Mouse (Mus musculus): ENCODE measurements around the gene Apol10a. TPM values are rescaled to one million over a fixed set of nuclear protein-coding genes. Genes with fewer than 3 reads are reported as not detected.
"Not testable (repeated sequence)": the region's sequence is repeated elsewhere in the genome, so short reads cannot be mapped to it uniquely, and the experiment has no call there.

Apol10a gene
- total RNA-seq (2022): not detected

DNA sequence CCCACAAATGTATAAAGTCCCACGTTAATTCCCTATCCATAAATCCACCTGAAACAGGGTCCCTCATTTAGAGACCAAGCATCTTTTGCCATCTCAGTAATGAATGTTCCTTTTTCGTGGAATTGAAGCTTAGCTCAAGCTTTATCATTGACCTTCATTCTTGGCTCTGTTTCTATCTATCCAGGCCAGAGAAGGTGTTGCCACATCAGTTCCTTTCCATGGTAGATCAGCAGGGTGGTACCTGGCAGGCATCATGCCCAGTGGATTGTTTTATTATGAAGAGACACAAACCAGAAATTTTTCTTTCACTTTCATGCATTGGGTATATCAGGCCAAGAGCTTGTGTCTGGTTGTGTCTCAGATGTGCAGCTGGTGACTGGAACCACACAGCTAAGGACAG, at the start of gene Apol10a:
TSS of gene Apol10a (plus strand) at position 355 of the 400 bp plus-strand sequence.
- DNase-seq (ENCODE audit: low spot score in 2 of 2): not testable (repeated sequence)

DNA sequence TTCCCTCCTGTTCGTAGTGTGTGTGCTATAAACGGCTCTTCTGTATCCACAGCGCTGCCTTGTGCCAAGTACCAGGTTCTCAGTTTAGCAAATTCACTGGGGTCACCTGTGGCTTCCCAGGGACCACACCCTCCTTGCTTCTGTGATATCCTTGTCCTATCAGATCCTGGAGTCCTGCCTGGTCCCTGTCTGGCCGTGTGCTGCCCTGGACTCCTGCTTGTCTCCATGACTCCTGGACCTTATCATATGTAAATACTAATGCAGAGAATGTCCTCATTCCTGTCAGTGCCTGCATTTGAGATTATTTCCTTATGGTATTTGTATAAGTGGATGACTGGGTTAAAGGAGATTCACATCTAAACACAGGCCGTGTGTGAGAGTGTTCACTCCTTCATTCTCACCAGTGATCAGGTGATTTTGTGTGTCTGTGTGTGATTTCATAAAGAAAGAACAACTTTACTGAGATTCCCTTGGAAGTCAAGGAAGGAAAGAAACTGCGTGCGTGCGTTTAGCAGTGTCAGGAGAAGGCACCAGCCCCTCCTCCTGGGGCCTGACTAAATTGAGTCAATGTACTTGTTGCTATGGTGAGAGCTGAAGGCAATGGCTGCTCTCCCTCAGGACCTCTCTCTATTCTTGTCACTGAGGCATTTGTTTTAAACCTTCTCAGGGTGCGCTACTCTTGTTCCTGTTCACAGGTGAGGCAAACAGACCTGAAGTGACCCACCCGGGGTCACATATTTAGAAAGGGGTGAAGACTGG, 48.0 kb upstream of the Apol10a start:
- not testable (repeated sequence) for DNase-seq (ENCODE audit: low spot score in 2 of 2)

DNA sequence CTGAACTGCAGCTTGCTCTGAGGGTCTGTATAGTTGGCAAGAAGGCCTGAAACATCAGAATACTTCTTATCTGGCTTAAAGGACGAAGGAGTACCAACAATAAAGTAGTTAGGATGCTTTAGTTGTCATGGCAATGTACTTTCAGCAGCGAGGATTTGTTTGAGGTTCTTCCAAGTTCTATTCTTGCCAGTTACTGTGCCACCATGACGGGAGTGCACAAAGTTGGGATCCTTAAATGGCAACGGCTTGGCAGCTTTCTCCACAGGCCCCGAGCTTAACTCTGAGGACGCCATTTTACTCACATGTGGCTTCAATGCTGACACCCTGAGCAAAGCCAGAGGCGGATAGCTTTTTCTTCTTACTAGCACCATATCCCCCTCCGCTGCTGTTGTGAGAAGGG, 32.1 kb upstream of the Apol10a start:
- DNase-seq (ENCODE audit: low spot score in 2 of 2): peak in 1 of 2 experiments; percentile 51

DNA sequence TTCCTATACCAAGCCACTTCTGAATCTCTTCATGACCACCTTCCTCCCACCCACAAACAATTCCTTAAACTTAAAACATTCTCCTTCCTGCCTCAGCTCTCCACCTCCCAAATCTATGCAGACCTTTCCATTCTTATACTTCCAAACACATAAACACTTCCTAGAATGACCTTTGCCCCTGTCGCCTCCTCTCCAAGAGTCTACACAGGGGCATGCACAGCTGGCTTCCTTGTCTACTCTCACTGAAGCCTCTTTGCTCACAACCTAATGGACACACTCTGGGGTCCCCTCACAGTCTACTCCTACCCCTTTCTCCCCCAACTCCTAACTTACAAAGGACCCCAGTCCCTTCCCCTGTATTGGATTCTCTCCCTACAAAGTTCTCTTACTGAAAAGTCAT, 31.2 kb upstream of the Apol10a start:
- DNase-seq (ENCODE audit: low spot score in 2 of 2): not testable (repeated sequence)

DNA sequence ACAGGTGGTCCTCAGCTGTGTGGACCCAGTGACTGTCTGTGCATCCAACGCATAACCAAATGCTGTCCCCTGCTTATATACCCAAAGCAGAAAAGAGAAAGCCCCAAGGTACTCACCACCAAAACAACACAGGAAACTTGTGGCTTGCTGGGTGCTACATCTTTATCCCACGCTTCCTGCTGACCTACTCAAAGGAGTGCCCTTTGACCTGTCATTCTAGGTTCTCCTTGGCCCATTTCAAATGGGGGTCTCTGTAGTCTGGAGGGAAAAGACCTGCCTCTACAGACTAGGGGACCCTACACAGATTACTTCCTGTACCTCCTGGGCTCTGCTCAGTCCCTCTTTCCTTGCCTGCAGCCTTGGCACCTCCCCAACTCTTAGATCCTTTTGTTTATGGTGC, 29.5 kb upstream of the Apol10a start, which contains the start of gene Apol7b:
TSS of gene Apol7b (minus strand) at position 101 of the 400 bp plus-strand sequence.
- not testable (repeated sequence) for DNase-seq (ENCODE audit: low spot score in 2 of 2)

DNA sequence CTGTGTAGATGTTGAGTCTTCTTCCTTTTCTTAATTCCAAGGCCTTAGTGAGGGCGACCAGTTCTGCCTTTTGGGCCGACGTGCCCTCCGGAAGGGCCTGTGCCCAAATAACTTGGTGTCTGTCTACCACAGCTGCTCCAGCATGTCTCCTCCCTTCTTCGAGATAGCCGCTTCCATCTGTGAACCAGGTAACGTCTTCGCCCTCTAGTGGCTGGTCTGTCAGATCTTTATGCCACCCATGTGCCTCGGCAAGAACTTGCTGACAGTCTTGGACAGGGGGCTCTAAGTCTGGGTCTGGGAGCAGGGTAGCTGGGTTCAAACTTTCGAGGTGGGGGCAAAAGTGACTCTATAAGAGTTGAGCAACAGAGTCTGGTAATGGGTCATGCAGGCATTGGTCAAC, 26.9 kb upstream of the Apol10a start:
- DNase-seq (ENCODE audit: low spot score in 2 of 2): not testable (repeated sequence)

DNA sequence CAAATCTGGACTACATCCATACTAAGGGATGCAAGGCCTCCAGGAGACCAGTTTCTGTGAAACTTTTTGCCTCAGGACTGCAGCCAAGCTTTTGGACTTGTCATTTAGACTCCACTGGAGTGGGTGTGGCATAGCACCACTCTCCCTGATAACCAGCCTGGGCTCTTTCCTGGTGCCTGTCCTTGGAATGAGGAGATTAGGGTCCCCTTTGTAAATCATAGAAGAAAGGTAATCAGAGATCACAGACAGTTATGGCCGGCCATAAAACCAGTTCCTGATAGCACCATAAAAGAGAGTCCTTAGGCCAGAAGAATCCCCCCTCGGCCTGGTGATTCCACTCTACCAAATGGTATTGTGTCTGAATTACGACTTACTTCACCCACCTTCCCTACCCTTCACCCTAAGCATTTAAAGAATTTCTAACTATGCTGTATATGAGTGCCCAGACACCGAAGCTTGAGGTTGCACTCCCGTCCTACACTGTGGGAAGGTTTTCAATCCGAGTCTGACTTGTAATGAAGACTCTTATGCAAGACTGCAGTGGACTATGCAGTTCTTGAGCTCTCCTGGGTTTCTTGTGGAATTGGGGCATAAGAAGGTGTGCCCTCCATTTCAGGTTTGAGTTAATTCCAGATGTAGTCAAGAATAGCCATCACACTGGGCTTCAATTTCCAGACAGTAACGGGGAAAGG, 2.0 kb upstream of the Apol10a start:
- DNase-seq (ENCODE audit: low spot score in 2 of 2): not testable (repeated sequence)

DNA sequence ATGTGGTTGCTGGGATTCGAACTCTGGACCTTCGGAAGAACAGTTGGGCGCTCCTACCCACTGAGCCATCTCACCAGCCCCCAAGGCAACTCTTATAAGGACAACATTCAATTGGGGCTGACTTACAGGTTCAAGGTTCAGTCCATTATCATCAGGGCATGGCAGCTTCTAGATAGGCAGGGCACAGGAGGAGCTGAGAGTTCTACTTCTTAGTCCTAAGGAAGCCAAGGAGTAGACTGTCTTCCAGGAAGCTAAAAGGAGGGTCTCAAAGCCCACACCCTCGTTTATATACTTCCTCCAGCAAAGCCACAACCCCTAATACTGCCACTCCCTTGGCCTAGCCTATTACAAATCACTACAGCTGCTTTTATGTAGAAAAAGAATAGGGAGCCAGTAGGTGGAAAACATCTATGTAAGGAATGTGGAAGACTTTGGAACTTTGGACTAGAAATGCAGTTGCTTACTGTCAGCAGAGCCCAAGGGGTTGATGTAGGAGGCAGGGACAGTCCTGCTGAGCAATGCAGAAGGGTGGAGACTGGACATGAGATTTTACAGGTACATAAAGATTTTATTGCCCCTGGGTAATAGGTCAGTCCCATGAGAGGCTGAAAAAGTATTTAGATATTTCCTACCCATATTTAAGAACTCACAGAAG, 5.4 kb downstream of the Apol10a start:
- DNase-seq (ENCODE audit: low spot score in 2 of 2): no peak

DNA sequence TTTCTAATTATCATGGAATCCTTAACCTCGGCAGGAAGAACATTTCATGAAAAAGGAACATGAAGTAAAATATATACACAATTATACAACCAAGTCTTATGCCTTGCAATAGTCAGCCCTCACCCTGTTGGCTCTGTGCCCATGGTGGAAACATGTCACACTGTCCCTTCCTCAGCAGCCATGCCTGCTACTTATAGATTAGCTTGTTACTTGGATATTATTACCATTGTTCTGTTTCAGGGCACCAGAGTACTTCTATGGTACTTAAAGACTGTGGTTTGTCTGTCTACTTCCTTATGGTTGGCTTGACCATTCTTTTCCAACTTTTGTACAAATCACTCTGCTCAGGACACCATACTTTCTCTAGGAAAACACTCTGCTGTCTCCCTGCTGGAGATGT, 16.3 kb downstream of the Apol10a start:
- DNase-seq (ENCODE audit: low spot score in 2 of 2): not testable (repeated sequence)

DNA sequence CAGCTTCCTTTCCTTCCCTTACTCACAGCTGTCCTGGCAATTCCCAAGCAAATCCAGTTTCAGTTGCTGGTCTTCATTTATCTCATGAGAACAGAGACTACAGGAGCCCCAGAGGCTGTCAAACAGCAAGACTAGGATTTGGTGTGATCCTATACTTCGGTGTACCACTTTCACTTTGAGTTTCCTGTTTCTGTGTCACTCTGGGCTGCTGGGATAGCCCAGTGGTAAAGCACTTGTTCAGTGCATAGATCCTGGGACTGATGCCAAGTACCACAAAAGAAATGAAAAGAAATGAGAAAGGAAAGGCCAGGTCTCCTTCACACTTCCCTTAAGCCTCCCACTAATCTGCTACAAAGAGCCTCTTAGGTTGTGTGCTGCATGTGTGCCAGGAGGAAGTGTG, 17.8 kb downstream of the Apol10a start:
- DNase-seq (ENCODE audit: low spot score in 2 of 2): not testable (repeated sequence)

DNA sequence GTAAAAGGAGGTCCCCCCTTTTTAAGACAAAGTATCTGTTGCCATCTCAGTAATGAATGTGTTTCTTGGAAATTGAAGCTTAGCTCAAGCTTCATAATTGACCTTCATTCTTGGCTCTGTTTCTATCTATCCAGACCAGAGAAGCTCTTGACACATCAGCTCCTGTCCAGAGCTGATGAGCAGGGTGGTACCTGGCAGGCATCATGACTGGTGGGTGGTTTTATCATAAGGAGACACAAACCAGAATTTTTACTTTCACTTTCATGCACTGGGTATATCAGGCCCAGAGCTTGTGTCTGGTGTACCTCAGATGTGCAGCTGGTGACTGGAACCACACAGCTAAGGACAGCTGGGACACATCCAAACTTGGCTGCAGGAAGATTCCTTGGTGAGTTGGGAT, 31.1 kb downstream of the Apol10a start, which contains the start of gene Apol11a:
TSS of gene Apol11a (plus strand) at position 306 of the 400 bp plus-strand sequence.
- DNase-seq (ENCODE audit: low spot score in 2 of 2): not testable (repeated sequence)

DNA sequence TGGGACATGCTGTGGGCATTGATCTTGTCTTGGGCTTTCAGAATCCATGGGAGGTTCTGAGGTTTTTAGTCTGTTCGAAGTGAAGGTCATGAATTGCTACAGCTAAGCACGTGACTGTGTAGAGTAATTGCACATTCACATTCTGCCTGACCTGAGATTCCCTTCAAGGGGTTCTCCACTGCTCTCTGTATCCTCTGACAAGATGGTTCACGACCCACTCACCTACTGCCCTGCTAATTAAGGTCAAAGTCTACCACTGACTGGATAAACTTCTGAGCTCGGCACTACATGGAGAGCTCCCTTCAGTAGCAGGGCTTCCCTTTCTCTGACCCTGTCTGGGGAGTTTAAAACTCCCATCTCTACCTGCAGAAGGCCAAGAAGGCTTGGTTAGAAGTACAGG, 43.7 kb downstream of the Apol10a start:
- not testable (repeated sequence) for DNase-seq (ENCODE audit: low spot score in 2 of 2)

DNA sequence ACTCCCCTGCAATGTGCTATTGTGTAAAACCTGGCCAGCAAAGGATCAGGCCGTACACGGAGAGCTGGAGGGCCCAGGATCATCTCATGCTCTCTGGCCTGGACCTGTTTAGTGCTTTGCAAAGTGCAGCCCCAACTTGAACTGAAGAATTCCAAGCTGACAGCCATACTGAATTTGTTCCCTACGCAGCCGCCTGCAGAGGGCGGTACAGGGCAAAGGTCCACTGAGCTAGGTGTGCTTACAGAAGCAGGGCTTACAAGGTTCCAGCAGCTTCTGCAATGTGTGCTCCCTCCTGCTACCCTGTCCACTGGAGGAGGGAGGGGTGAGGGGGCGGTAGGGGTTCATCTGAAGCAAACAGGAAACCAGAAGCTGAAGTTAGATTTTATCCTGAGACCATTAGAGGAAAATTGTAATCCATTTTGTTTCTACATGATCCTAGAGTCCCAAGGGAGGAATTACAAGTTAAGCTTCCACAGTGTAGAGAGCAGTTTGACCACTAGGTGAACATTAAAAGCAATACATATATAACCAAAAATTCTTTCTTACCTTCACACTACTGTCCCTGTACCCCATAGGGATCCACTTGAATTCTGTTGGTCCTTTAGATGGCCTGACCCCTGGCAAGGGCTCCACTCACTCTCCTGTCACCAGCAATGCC, 46.5 kb downstream of the Apol10a start:
- peak in 1 of 2 experiments; percentile 13 for DNase-seq (ENCODE audit: low spot score in 2 of 2)

DNA sequence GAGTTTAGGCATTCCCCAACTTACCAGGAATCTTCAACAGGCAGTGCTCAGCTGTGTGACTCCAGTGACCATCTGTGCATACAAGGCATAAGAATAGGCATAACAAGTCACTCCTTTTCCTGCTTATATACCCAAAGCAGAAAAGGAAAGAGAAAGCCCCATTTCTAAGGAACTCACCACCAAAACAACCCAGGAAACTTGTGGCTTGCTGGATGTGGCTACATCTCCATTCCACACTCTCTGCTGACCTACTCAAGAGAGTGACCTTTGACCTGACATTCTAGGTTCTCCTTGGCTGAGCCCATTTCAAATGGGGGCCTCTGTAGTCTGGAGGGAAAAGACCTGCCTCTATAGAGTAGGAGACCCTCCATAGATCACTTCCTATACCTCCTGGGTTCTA, 56.4 kb downstream of the Apol10a start, which contains the start of gene Apol7c:
TSS of gene Apol7c (minus strand) at position 101 of the 400 bp plus-strand sequence.
- DNase-seq (ENCODE audit: low spot score in 2 of 2): no peak

DNA sequence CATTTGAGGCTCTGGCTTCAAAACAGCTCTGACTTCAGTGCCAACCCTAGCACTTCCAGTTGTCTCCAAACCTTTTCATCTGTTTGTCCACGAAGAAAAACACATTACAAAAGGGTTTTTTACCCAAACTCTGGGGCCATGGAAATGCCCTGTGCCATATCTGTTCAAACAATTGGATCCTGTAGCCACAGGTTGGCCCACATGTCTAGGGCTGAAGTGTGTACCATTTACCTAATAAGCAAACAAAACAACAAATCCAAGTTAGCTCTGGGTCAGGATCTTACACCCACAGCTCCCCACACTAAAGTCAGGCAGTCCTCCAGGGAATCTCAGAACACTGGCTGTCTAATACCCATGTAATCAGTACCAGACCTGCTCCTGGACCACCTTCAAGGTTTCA, 62.4 kb downstream of the Apol10a start:
- not testable (repeated sequence) for DNase-seq (ENCODE audit: low spot score in 2 of 2)

Other genes with a start within 250 kb of the Apol10a start
- 100 to 1,000 TPM; 211 to 245 (median 225) TPM for gene Rbfox2, start 170.0 kb upstream of the Apol10a start, total RNA-seq (2022)
- under 1 TPM; 0.18 to 0.48 (median 0.29) TPM for gene Apol7a, start 77.9 kb upstream of the Apol10a start, total RNA-seq (2022)
- under 1 TPM in 2 of 4 experiments, not detected in 2; 0.26 to 0.71 TPM for gene Apol9a, start 65.9 kb upstream of the Apol10a start, total RNA-seq (2022)
- under 1 TPM in 3 of 4 experiments, not detected in 1; 0.25 to 0.67 (median 0.42) TPM for gene Apol7b, start 29.6 kb upstream of the Apol10a start, total RNA-seq (2022)
- gene Apol11a, start 31.2 kb downstream of the Apol10a start, total RNA-seq (2022): not detected
- not detected for gene Apol7c, start 56.3 kb downstream of the Apol10a start, total RNA-seq (2022)
- not detected for gene 1700025B11Rik, start 84.8 kb downstream of the Apol10a start, total RNA-seq (2022)
- gene Apol10b, start 119.1 kb downstream of the Apol10a start, total RNA-seq (2022): under 1 TPM in 3 of 4 experiments, not detected in 1; 0.25 to 0.33 (median 0.27) TPM
- gene Gm36245, start 122.2 kb downstream of the Apol10a start, total RNA-seq (2022): not detected
- gene Apol11b, start 166.2 kb downstream of the Apol10a start, total RNA-seq (2022): under 1 TPM in 3 of 4 experiments, not detected in 1; 0.19 to 0.36 (median 0.20) TPM
- not detected for gene Apol7e, start 221.8 kb downstream of the Apol10a start, total RNA-seq (2022)